Mouse (Mus musculus) heart, postnatal 0 days (tissue): ENCODE measurements at regions not wholly inside any gene's neighbourhood (a gene's known extent, or its start where the extent isn't known, plus 50 kb on each side); places are given as distances from the start of the nearest gene placed in this dataset.

Source experiments
- ATAC-seq: fragments of 200-750 bp; cut with Nextera tagmentation; 2 replicates; pipeline ENCODE4 v1.8.0; 2017; ENCODE audit warnings: low read depth, moderate number of reproducible peaks, moderate library complexity; ENCODE audit not compliant: insufficient read depth
- DNase-seq: peaks from one replicate; pipeline ENCODE4 v3.0.0-alpha.2; 2016; ENCODE audit warnings: low spot score
- H3K27ac ChIP-seq: fragments of 300-500 bp; sonication (generic); 2 replicates; pipeline ENCODE4 v1.5.1; 2014; ENCODE audit warnings: low read depth, mild to moderate bottlenecking
- H3K27me3 ChIP-seq: fragments of 300-500 bp; sonication (generic); 2 replicates; pipeline ENCODE4 v1.6.1; 2014; ENCODE audit warnings: low read length, mixed read lengths; ENCODE audit not compliant: control insufficient read depth, insufficient read depth
- H3K36me3 ChIP-seq: fragments of 300-500 bp; sonication (generic); replicated peaks from 2 replicates; pipeline ENCODE4 v1.6.1; 2014; ENCODE audit warnings: low read length, mixed read lengths; ENCODE audit not compliant: control insufficient read depth, insufficient read depth
- H3K4me1 ChIP-seq: fragments of 300-500 bp; sonication (generic); 2 replicates; pipeline ENCODE4 v1.6.1; 2014; ENCODE audit warnings: antibody characterized with exemption; ENCODE audit not compliant: control insufficient read depth, insufficient read depth
- H3K4me2 ChIP-seq: fragments of 300-500 bp; sonication (generic); 2 replicates; pipeline ENCODE4 v1.6.1; 2014; ENCODE audit warnings: low read depth, mild to moderate bottlenecking, low read length, moderate library complexity
- H3K4me3 ChIP-seq: fragments of 300-500 bp; sonication (generic); 2 replicates; pipeline ENCODE4 v1.5.1; 2014; ENCODE audit warnings: low read depth, low read length
- H3K9ac ChIP-seq: fragments of 300-500 bp; sonication (generic); replicated peaks from 2 replicates; pipeline ENCODE4 v1.6.1; 2014; ENCODE audit warnings: low read depth, low read length, mixed read lengths
- H3K9me3 ChIP-seq: fragments of 300-500 bp; sonication (generic); replicated peaks from 2 replicates; pipeline ENCODE4 v1.6.1; 2016; ENCODE audit warnings: low read length; ENCODE audit not compliant: control insufficient read depth
- CTCF ChIP-seq: IDR thresholded peaks from 2 replicates; pipeline ENCODE4 v1.5.1; 2016; ENCODE audit warnings: antibody characterized with exemption, control low read depth, low read depth
- EP300 ChIP-seq: IDR thresholded peaks from 2 replicates; pipeline ENCODE4 v1.6.1; 2016; ENCODE audit warnings: antibody characterized with exemption, low read depth
- WGBS: fragments of 180-500 bp; shearing (Covaris S2); extraction: QIAGEN DNeasy Blood & Tissue Kit; methylation state at CpG from one replicate; pipeline ENCODE4 v1.1.7; 2014; 5-methylcytosine and 5-hydroxymethylcytosine counted together

DNA sequence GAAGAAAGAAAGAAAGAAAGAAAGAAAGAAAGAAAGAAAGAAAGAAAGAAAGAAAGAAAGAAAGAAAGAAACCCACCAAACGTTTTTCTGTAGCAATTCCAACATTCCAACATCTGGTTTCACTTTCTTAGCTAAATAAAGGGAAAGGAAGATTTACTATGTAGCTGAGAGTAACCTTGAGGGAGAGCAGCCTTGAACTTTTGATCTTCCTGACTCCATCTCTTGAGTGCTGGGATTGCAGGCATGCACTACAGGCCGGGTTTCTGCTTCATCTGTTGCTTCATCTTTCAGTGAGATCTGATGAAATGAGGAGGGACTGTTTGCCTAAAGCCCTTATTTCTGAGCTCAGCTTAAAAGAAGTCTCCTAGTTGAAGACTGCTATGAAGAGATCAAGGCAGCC lies 57.8 kb upstream of the Tmem164 start:
- no peak for ATAC-seq

DNA sequence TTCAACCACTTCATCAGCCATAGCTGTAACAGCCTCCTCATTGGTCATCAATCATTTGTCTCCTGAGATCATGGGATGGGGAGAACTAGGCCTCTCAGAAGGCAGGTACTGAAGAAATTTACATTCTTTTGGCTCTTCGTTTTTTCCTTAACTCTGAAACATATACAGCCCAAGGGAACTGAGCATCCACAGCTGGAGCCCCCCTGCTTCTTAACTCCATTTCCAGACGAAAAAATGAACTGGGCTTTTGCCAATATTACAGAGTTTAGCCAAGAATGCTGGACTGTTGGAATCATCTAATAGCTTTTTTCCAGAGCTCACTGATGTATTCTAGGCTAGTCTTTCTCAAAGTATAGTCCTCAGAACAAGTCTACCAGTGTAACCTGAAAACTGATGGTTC lies 57.3 kb upstream of the Tmem164 start:
- no peak overlapping the region for H3K27ac ChIP-seq
- H3K9me3 ChIP-seq: no peaks in the 10 kb centered on the region
- H3K4me1 ChIP-seq: no peaks in the 10 kb centered on the region
- no peak overlapping the region for H3K9ac ChIP-seq
- H3K36me3 ChIP-seq: no peaks in the 10 kb centered on the region
- no peak overlapping the region for H3K4me2 ChIP-seq
- WGBS: 42% methylated on average over 2 of the region's 2 CpGs
- no peak overlapping the region for H3K4me3 ChIP-seq
- TF ChIP-seq EP300 (no peak), CTCF (no peak)
- H3K27me3 ChIP-seq: no peaks in the 10 kb centered on the region
- no peak for ATAC-seq
- DNase-seq: no peak

More for the DNA sequence above, 57.8 kb upstream of the Tmem164 start:
- Histone ChIP-seq H3K36me3 (no peaks in the 10 kb centered on the region), H3K4me2 (no peak overlapping the region), H3K4me3 (no peak overlapping the region), H3K27ac (no peak overlapping the region), H3K9me3 (no peaks in the 10 kb centered on the region), H3K9ac (no peak overlapping the region), H3K4me1 (no peaks in the 10 kb centered on the region), H3K27me3 (no peaks in the 10 kb centered on the region)
- no peak for DNase-seq
- no peak for TF ChIP-seq CTCF
- no peak for TF ChIP-seq EP300
- WGBS: 31% methylated on average over 2 of the region's 2 CpGs
